Comparison of ENCODE assay signal across 20 mouse cellular contexts in genomic region chr15:78959537-78959936, GRCm38 (mm10).
"Had no signal": no experiment of that assay in that cellular context is flagged by ENCODE, and none has a peak within 500 bp of the region (broad histone marks: within the 10 kb centered on the region; RNA-seq: fewer than 3 reads in every experiment).

No protein-coding gene starts in this region.

- H3K4me2 ChIP-seq: limb, embryonic 12.5 days; limb, embryonic 15.5 days; liver, embryonic 11.5 days; lung, embryonic 14.5 days; midbrain, embryonic 11.5 days; midbrain, embryonic 15.5 days; neural tube, embryonic 12.5 days; neural tube, embryonic 15.5 days had no signal

- H3K4me3 ChIP-seq: limb, embryonic 12.5 days; limb, embryonic 15.5 days; megakaryocyte, embryonic 14.5 days; midbrain, embryonic 15.5 days; neural tube, embryonic 12.5 days; neural tube, embryonic 15.5 days had no signal

- H3K9me3 ChIP-seq: limb, embryonic 12.5 days; limb, embryonic 15.5 days; megakaryocyte, embryonic 14.5 days; midbrain, embryonic 15.5 days; neural tube, embryonic 12.5 days; neural tube, embryonic 15.5 days had no signal

- DNase-seq: kidney, adult 9 months; kidney, postnatal 14 days; kidney, postnatal 4 days; left cerebral cortex, postnatal 4 days; liver, postnatal 0 days; lung, embryonic 14.5 days; retina, postnatal 1 day; right cerebral cortex, postnatal 25 days; spleen, adult 18-20 months; thymus, adult 18-20 months; thymus, postnatal 36 days had no signal

- ATAC-seq: liver, postnatal 0 days; midbrain, embryonic 15.5 days had no signal

- H3K27ac ChIP-seq: limb, embryonic 12.5 days; limb, embryonic 15.5 days; liver, embryonic 14.5 days; midbrain, embryonic 15.5 days; neural tube, embryonic 12.5 days; neural tube, embryonic 15.5 days had no signal

- H3K9ac ChIP-seq: limb, embryonic 12.5 days; limb, embryonic 15.5 days; liver, embryonic 14.5 days; liver, postnatal 0 days; lung, embryonic 14.5 days; midbrain, embryonic 15.5 days; neural tube, embryonic 12.5 days; neural tube, embryonic 15.5 days had no signal

- H3K27me3 ChIP-seq: limb, embryonic 12.5 days; limb, embryonic 15.5 days; midbrain, embryonic 15.5 days; neural tube, embryonic 12.5 days; neural tube, embryonic 15.5 days had no signal
